Mouse (Mus musculus) MEL (cell line): ENCODE data around the gene Cdk1.
A peak's percentile ranks its signal among the peaks of the same experiment; 100 is the strongest.

Source experiments
- CHD2 ChIP-seq: IDR thresholded peaks from 2 replicates; pipeline ENCODE4 v1.6.1; 2011; ENCODE audit warnings: low read length, improper control_type of control experiment
- CTCF ChIP-seq, 3 experiments: IDR thresholded peaks in 2 of 3; conservative IDR thresholded peaks in 1 of 3; 2 replicates each; pipeline ENCODE4 v1.5.1; 2011 to 2012; ENCODE audit warnings: low read length in 3 of 3, low read depth in 2 of 3, mild to moderate bottlenecking in 2 of 3, improper control_type of control experiment in 1 of 3, inconsistent platforms in 1 of 3, mixed read lengths in 1 of 3, moderate library complexity in 1 of 3; ENCODE audit not compliant: control insufficient read depth in 1 of 3, insufficient read depth in 1 of 3, poor library complexity in 1 of 3, severe bottlenecking in 1 of 3
- EP300 ChIP-seq, 2 experiments: IDR thresholded peaks; 2 replicates each; pipeline ENCODE4 v1.6.1; 2011; ENCODE audit warnings: improper control_type of control experiment in 2 of 2, low read length in 2 of 2, low read depth in 1 of 2, mild to moderate bottlenecking in 1 of 2
- MAX ChIP-seq: IDR thresholded peaks from 2 replicates; pipeline ENCODE4 v1.6.1; 2011; ENCODE audit warnings: low read length, improper control_type of control experiment
- MEF2A ChIP-seq: IDR thresholded peaks from 2 replicates; pipeline ENCODE4 v1.6.1; 2014; ENCODE audit warnings: low read depth, mild to moderate bottlenecking, inconsistent platforms, low read length, improper control_type of control experiment; ENCODE audit not compliant: poor library complexity, insufficient replicate concordance, severe bottlenecking; ENCODE audit errors: extremely low read depth
- RAD21 ChIP-seq: IDR thresholded peaks from 2 replicates; pipeline ENCODE4 v1.6.1; 2011; ENCODE audit warnings: mild to moderate bottlenecking, low read depth, low read length, improper control_type of control experiment
- SMC3 ChIP-seq: IDR thresholded peaks from 2 replicates; pipeline ENCODE4 v1.6.1; 2011; ENCODE audit warnings: low read depth, low read length, improper control_type of control experiment
- TCF12 ChIP-seq: IDR thresholded peaks from 2 replicates; pipeline ENCODE4 v1.6.1; 2014; ENCODE audit warnings: low read depth, mild to moderate bottlenecking, inconsistent platforms, low read length, improper control_type of control experiment, moderate library complexity
- ZNF384 ChIP-seq: IDR thresholded peaks from 2 replicates; pipeline ENCODE4 v1.6.1; 2012; ENCODE audit warnings: low read depth, mild to moderate bottlenecking, inconsistent platforms, low read length, improper control_type of control experiment

- no peak for TF ChIP-seq TCF12
- TF ChIP-seq MEF2A: no peak
- no peak for TF ChIP-seq MAX
- TF ChIP-seq CTCF (IDR thresholded peaks at IDR 0.05 in 2 of 3, conservative IDR thresholded peaks at IDR 0.05 in 1 of 3; ENCODE audit: control insufficient read depth in 1 of 3, insufficient read depth in 1 of 3, low read depth in 2 of 3, low read length in 3 of 3, poor library complexity in 1 of 3, severe bottlenecking in 1 of 3): peak; percentile 14 to 41 (median 22); a peak in 3 of 6 replicates
- no peak for TF ChIP-seq CHD2
- no peak for TF ChIP-seq EP300 (IDR thresholded peaks at IDR 0.05; ENCODE audit: low read depth in 1 of 2, low read length in 2 of 2)
- TF ChIP-seq SMC3: no peak
- no peak for TF ChIP-seq RAD21
- TF ChIP-seq ZNF384: no peak
These were observed 46.5 kb downstream of the Cdk1 start for GRCm38 (mm10) chr10:69306205-69306604.
